Mouse (Mus musculus): ENCODE results near the gene Olfr49. TPM values are rescaled to one million over a fixed set of nuclear protein-coding genes. Genes with fewer than 3 reads are reported as not detected.

Olfr49 gene
- 0.01 TPM in 1 of 2 replicates, not detected in the other for polyA plus RNA-seq (2012; rRNA removed)

DNA sequence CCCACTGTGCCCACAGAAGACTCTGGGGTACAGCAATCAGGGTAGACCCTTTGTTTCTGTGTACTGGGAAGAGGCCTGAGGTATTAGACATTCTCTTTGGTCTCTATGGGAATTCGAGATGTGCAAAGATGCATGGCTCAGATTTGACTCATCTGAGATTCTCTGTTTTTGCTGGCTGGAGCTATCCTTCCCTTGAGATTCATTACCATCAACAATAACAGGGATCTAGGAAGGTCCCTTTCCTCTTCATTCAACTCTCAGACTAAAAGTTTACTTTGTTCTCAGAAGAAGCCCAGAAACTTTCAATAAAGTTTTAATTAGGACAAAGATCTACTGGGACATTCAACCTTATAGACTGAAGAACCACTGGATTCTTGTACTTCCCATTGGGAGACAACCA is at the start of gene Olfr49:
Gene Olfr49, minus strand, starts transcription at position 101 of the 400 bp plus-strand sequence.

DNA sequence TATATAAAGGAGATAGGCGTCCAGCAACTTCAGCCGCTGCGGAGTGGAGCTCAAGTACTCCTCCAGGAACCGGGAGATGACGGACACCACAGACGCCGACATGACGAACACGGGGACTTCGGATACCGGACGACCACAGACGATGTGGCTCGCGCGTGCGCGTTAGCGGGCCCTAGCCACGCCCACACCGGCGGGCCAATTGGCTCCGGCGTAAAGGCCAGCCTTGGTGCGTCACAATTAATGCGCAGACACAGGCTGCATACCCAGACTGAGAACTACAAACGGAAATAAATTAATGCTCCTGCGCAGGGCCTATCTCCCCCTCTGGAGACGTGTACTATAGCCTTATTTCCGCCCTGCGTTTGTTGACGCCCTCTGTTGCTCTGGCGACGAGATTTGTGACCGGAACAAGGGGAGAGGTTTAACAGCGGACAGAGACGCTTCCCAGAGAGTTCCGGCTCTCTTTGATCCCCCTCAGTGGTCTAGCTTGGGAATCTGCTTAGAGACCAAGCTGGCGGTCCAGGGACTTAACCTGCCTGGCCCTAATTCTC is 30.9 kb downstream of the Olfr49 start, which contains the start of the genes Dad1 and Abhd4:
Gene Dad1, minus strand, starts transcription at position 364 of the 551 bp plus-strand sequence.
Gene Abhd4, plus strand, starts transcription at position 448 of the 551 bp plus-strand sequence.

Other genes starting within 250 kb of the Olfr49 start
- gene Dad1, start 30.8 kb downstream of the Olfr49 start, polyA plus RNA-seq (2012; rRNA removed): 231 and 238 TPM in 2 replicates
- gene Abhd4, start 30.8 kb downstream of the Olfr49 start, polyA plus RNA-seq (2012; rRNA removed): 20.1 and 22.3 TPM in 2 replicates
- gene Oxa1l, start 75.9 kb upstream of the Olfr49 start, polyA plus RNA-seq (2012; rRNA removed): 83.9 and 86.0 TPM in 2 replicates
- 3.2 and 4.4 TPM in 2 replicates for gene Slc7a7, start 132.8 kb upstream of the Olfr49 start, polyA plus RNA-seq (2012; rRNA removed)
- gene Mrpl52, start 142.0 kb upstream of the Olfr49 start, polyA plus RNA-seq (2012; rRNA removed): 261 and 274 TPM in 2 replicates
- gene Mmp14, start 146.7 kb upstream of the Olfr49 start, polyA plus RNA-seq (2012; rRNA removed): 52.9 and 57.1 TPM in 2 replicates
- gene Lrp10, start 179.2 kb upstream of the Olfr49 start, polyA plus RNA-seq (2012; rRNA removed): 29.7 and 31.7 TPM in 2 replicates
- gene Rem2, start 191.2 kb upstream of the Olfr49 start, polyA plus RNA-seq (2012; rRNA removed): 17.0 and 19.6 TPM in 2 replicates
- 92.5 and 93.8 TPM in 2 replicates for gene Prmt5, start 232.6 kb upstream of the Olfr49 start, polyA plus RNA-seq (2012; rRNA removed)